Mouse (Mus musculus): ENCODE results near the gene Slc25a13.
A peak's percentile ranks its signal among the peaks of the same experiment; 100 is the strongest.
"Not testable (repeated sequence)": the region's sequence is repeated elsewhere in the genome, so short reads cannot be mapped to it uniquely, and the experiment has no call there.

Gene Slc25a13

GRCm38 (mm10) chr6:6201977-6202376, 15.0 kb downstream of the Slc25a13 start:
- DNase-seq = no peak

DNA sequence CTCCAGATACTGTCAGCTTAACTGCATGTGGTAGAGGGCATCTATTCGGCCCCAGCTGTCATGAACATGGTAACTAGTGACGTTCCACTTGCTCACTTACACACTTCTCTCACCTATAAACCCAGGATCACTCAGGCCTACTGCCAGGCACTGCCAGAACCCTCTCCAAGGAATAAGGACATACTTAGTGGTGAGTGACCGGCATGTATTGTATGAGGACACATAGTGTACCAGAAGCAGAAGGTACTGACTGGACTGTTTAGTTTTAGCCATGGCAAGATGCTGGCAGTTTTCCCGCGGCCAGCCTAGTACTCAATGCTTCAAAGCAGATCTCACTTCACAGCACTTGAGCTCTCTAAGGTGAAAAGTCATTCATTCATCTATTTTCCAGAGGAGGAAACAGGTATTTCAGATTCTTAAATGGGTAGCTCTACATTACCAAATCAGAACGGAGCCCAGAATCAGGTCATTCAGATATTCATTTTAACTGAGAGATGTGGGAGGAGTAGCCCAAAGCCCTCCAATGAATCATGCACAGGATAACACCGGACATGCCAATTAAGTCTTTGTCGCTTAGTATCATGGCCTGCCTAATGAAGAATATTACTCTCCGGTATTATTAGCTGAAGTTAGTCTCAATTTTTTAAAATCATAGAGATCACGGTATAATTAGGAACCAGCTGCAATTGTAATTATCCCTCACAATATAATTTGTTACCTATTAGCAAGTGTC, 17.7 kb downstream of the Slc25a13 start:
- peak in 1 of 2 experiments; percentile 32 for DNase-seq

- DNase-seq = not testable (repeated sequence)
Observed at GRCm38 (mm10) chr6:6198056-6198455, 18.9 kb downstream of the Slc25a13 start.

DNA sequence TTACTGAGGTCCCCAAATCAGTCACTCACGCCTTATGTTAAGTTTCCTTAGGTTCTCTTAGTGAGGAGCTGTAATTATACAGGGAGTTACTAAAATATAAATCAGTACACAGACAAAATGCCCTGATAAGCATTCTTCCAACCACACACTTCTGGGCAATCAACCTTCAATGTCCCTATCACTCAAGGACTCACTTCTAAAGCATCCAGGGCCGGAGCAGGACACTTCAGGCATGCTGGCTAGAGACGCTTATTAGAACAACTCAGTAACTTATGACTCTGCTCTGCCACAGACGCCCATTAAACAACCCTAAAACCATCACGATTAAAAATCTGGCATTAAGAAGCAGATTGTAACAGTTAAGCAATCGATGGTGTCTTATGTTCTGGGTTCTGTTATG, 19.6 kb downstream of the Slc25a13 start:
- no peak for DNase-seq

- DNase-seq = no peak
Observed at GRCm38 (mm10) chr6:6196527-6196926, 20.4 kb downstream of the Slc25a13 start.

DNA sequence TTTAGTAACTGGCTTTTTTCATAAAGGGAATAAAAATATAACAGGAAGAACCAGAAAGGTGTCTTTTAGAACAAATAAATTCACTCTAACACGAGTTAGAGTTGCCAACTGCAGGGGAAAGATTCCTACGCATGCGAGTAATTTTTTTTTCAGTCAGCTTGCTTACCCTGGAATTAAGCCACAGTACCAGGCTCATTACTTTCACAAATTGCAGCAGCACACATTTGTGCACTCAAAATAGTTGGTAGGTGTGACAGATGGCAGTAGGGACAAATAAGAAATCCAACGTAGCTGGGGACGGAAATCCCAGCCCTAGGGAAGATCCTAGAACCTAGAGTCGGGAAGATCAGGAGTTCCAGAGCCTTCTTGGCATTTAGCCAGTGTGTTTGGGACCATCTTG, 22.1 kb downstream of the Slc25a13 start:
- DNase-seq = no peak

GRCm38 (mm10) chr6:6193906-6194305, 23.1 kb downstream of the Slc25a13 start:
- no peak for DNase-seq

GRCm38 (mm10) chr6:6192413-6192812, 24.6 kb downstream of the Slc25a13 start:
- DNase-seq = no peak

DNA sequence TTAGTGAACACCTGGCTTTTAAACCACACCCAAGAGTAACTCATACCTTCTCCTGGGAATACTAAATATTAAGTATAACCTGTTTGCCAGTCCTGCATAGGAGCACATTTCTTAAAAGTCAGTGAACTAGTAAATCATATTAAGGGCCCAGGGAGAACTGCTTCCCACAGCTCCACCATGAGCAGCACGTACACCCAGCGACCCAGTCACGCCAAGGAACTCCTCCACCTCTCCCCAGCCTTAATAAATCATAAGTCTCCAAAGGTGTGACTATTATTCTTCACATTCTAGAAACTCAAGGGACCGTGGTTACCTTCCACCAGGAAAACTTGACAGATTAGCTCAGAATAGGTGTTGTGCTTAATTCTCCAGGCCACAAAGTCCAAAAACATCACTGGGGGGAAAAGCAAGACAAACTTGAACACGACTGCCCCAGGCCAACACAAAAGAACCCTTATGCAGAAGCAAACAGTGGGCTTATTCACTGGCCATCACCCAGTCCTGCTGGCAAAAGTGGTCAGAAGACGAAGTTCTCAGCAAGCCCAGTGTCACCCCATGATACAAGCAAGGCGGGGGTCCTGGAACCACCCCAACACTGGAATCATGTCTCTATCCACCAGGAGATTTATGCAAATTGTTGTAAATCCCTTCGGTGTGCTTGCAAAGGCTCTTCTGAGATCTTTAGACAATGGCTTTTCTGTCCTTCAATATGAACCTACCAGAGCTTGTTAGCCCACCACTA, 25.2 kb downstream of the Slc25a13 start:
- no peak for DNase-seq

DNA sequence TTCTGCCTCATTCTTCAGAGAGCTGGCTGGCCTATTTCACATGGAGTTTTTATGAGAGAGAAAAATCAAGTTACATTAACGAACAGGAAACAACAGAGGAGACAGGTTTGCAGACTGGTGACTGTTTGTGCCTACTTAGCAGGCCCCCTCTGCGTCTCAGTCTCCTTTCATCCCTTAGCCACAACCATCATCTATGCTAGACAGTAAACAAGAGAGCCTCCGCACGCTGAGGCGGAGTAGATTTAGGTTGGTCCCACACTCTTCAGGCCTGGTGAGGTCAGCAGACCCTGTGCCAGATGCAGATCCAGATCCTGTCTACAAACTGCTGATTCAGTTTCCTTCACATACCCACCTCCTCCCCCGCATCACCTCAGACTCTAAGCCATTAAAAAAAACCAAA, 28.0 kb downstream of the Slc25a13 start:
- DNase-seq = no peak

GRCm38 (mm10) chr6:6186468-6186867, 30.5 kb downstream of the Slc25a13 start:
- no peak for DNase-seq

- DNase-seq = no peak
Observed at GRCm38 (mm10) chr6:6185735-6186068, 31.3 kb downstream of the Slc25a13 start.

- DNase-seq = no peak
Observed at GRCm38 (mm10) chr6:6184921-6185734, 31.8 kb downstream of the Slc25a13 start.

DNA sequence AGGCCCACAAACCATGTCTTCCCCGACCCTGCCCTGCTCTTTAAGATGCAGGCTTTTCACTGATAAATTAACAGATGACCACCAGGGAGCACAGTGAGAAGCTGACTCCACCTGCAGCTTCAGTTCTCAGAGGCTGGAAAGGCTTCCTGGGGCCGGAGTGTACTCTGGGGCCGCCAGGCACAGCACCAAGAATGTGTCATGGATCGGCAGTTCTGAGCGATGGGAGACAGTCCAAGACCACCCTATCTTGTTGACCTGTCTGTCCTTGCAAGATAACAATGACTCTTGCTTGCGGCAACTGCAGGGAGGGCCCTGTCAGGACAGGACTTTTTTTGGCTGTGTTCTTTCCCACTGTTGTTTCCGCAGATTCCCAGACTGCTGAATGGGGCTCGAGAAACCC, 33.4 kb downstream of the Slc25a13 start:
- DNase-seq = no peak

DNA sequence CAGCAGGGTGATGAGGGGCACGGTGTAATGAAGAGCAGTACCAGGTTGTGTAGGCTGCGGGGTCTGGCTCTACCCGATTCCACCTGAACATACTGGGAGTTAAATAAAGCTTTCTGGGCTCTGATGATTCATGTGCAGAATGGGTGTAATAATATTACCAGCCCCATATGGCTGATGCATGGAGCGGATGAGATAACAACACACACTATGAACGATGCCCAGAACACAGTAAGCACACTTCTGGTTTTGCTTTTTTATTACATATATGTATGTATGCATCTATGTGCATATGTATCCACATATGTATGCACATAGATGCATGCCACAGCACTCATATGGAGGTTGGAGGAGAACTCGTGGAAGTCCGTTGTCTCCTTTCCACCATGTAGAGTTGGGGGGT, 34.8 kb downstream of the Slc25a13 start:
- DNase-seq = no peak

GRCm38 (mm10) chr6:6178341-6178740, 38.6 kb downstream of the Slc25a13 start:
- not testable (repeated sequence) for DNase-seq

DNA sequence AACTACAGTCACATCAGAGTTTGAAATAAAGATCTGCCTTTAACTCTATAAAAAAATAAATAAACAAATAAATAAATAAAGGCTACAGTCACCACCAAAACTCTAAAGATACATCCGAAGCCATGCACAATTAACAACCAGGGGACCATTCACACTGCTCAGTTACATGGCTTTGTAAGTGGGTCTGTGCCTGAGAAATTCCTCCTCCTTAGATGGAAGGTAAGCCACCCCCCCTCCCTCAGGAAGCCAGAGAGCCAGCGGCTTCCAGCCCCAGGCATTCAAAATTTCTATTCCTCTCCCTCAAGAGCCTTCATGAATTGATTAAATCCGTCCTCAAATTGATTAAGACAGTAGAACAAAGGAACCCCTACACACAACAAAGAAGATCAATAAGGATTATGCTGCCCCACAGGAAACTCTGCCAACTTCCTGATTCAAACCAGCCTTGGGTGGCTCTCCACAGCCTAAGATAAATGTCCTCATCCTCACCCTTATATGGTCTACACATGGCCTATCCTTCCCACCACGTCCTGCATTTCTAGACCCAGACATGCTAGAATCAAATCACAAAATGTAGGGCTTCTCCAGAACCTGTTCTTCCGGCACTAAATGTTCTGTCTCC, 41.5 kb downstream of the Slc25a13 start:
- DNase-seq = no peak

DNA sequence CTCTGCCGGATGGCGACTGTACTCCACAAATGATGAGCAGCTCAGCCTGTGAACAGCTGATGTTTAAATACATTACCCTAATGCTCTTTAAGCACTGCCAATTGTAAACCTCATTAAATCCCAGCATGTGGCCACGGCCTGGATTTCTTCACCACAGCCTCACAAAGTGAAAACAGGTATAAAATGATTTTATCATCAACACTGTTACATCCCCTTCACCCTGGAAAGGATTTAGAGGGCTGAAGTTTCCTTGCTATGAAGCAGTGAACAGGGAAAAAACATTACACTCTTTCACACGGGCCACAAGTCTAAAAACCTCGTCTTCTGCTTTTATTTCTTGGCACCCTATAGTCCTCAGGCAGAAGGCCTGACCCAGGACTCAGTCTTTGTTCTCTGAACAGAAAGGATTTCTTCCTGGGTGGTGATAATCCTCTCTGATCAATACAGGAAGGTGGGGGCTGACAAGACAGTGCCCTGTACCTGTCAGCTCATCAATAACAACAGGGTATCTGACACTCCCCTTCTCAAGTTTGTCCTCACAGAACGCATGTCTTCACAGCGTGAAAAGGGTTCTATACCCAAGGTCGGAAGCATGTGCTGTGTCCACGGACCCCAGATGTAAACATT, 42.9 kb downstream of the Slc25a13 start:
- no peak for DNase-seq

DNA sequence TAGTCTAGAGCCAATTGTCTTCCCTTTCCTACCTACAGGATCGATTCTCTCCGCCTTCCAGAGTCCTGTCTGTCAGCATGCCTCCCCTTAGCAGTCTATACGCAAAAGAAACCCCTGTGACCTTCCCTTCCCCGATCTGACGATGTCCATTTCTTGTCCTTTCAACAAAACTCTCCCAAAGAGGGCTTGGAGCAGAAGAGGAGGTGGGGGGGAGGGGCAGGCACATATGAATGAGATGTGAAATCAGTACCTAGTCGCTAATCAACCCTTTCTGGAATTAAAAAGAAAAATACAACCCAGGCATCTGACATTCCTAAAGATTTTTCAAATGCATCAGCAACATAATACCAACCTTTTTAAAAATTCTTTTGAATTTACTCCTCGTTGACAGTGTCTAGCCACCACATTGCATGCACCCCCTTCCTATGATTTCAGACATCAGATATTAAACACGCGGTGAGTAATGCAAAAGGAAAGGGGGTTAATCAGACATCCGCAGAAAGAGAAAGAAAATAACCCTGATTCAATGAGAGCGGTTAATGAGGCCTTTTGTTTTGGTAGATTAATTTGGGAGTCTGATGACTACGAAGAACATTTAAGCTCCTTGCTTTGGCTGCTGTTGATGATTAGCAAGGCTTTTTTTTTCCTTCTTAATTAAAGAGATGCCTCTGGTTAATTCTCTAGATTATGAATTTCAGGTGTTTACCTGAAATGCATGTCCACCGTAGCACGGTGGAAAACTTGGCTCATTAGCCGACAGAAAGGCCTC, 43.6 kb downstream of the Slc25a13 start:
- DNase-seq = no peak

- DNase-seq = no peak
Observed at GRCm38 (mm10) chr6:6168566-6169134, 48.3 kb downstream of the Slc25a13 start.

GRCm38 (mm10) chr6:6167339-6168126, 49.4 kb downstream of the Slc25a13 start:
- no peak for DNase-seq

All from lung, adult 18-20 months (tissue).